Mouse (Mus musculus) bone marrow, adult 2 months (tissue): ENCODE measurements around the gene Topbp1. TPM values are rescaled to one million over a fixed set of nuclear protein-coding genes. Genes with fewer than 3 reads are reported as not detected.

Experiments
- H3K27ac ChIP-seq: fragments of 200-500 bp; 2 replicates; pipeline ENCODE4 v1.5.1; 2012; ENCODE audit warnings: low read depth, mild to moderate bottlenecking, control low read depth, inconsistent platforms, low read length; ENCODE audit not compliant: control insufficient read depth, poor library complexity, insufficient read depth
- H3K4me1 ChIP-seq: fragments of 200-500 bp; 2 replicates; pipeline ENCODE4 v1.6.1; 2011; ENCODE audit warnings: low read length; ENCODE audit not compliant: control insufficient read depth, insufficient read depth
- H3K4me3 ChIP-seq: fragments of 200-500 bp; replicated peaks from 2 replicates; pipeline ENCODE3; 2011; ENCODE audit warnings: mild to moderate bottlenecking, low read depth, low read length, control low read depth; ENCODE audit not compliant: control insufficient read depth
- CTCF ChIP-seq: fragments of 200-500 bp; IDR thresholded peaks from 2 replicates; pipeline ENCODE4 v1.5.1; 2011; ENCODE audit warnings: low read length, control low read depth; ENCODE audit not compliant: control insufficient read depth, insufficient read depth
- POLR2A ChIP-seq: fragments of 200-500 bp; IDR thresholded peaks from 2 replicates; pipeline ENCODE4 v1.6.1; 2011; ENCODE audit warnings: low read depth, mild to moderate bottlenecking, control low read depth, low read length, borderline replicate concordance; ENCODE audit not compliant: control insufficient read depth
- WGBS: fragments of 180-500 bp; shearing (Covaris S2); methylation state at CpG from one replicate; pipeline ENCODE4 v1.1.7; 2018; 5-methylcytosine and 5-hydroxymethylcytosine counted together
- polyA plus RNA-seq: library from polyadenylated mRNA; stranded (reverse); fragments of >200 nt; gene quantifications from 2 replicates; pipeline ENCODE4 v1.2.4, GENCODE M21; 2011; ENCODE audit warnings: low replicate concordance; ENCODE audit not compliant: missing spikeins, insufficient read depth, insufficient read length

The Topbp1 gene
- 46.9 and 52.8 TPM in 2 replicates for polyA plus RNA-seq

DNA sequence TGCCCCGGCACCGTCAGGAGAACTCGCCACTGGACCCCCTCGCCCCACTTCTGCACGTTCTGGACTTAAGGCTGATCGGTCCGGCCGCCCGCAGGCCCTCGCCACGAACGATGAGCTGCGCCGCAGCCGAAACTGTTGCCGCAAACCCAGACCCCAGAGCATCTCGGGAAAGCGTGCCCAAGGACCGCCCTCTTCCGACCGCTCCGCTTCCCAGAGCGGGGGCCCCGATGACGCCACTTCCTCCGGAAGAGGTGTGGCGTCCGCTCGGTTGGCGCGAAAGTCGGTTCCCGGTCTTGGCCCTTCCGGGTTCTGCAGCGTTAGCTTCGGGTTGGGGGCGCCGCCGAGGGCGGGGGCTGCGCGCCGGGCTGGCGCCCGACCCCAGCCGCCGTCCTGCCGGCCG is at the start of gene Topbp1, which contains the start of gene 1300017J02Rik:
Gene Topbp1 (plus strand): TSS at position 289 of the 400 bp plus-strand sequence.
Gene 1300017J02Rik (minus strand): TSS at position 156 of the 400 bp plus-strand sequence.
- TF ChIP-seq CTCF (peak; percentile 4; the same call in 1 of the 2 replicates), POLR2A (peak; percentile 98)
- peaks cover 1% of the 10 kb centered on the region; the same call in 1 of the 2 replicates for H3K4me1 ChIP-seq
- peak within 1 kb of the TSS; percentile 98 for H3K4me3 ChIP-seq
- peak within 1 kb of the TSS; percentile 97 for H3K27ac ChIP-seq
- under 1% methylated on average over 49 of the region's 49 CpGs for WGBS

DNA sequence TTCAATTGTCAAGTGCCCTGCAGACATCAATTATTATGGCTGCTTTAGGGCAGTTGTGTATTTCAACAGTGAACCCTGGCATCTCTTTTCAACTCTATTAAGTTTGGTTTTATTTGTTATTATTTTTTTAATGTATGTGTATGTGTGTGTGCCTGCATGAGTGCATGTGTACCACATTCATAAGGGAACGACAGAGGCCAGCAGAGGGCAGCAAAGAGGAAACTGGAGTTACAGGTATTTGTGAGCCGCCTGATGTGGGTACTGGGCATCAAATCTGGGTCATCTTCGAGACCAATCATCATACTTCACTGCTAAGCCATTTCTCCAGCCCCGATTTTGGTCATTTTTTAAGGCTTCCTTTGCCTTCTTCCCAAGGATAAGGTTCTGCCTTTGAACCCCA is 39.2 kb upstream of the Topbp1 start:
- no peak overlapping the region for H3K27ac ChIP-seq
- WGBS = 89% methylated on average over 4 of the region's 4 CpGs
- no peak overlapping the region for H3K4me3 ChIP-seq
- TF ChIP-seq CTCF (no peak), POLR2A (no peak)
- no peaks in the 10 kb centered on the region; the same call in 1 of the 2 replicates for H3K4me1 ChIP-seq

- Histone ChIP-seq H3K27ac (no peak overlapping the region), H3K4me3 (no peak overlapping the region), H3K4me1 (no peaks in the 10 kb centered on the region; the same call in 1 of the 2 replicates)
- 56% methylated on average over 4 of the region's 4 CpGs for WGBS
- TF ChIP-seq POLR2A (no peak), CTCF (no peak)
Measured at GRCm38 (mm10) chr9:103271104-103271503, 33.9 kb upstream of the Topbp1 start.

DNA sequence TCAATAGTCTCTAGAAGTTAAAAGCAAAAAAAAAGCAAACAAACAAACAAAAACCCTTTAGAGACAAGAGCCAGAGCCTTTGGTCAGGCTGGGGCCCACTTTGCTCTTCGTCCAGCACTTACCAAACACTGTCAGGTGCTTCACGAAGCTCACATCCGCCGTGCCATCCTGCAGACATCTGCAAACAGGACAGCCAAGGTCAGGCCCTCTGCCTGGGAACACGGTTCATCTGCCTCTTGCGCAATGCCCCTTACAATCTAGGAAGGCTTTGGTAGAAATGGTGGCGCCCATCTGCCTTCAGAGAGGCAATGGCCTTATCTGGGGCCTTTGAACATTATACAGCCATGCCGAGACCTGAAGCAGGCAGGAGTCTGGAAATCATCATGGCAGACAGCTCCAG is 30.2 kb upstream of the Topbp1 start:
- no peak for TF ChIP-seq POLR2A
- TF ChIP-seq CTCF = no peak
- Histone ChIP-seq H3K4me3 (no peak overlapping the region), H3K27ac (no peak overlapping the region), H3K4me1 (no peaks in the 10 kb centered on the region)
- 85% methylated on average over 8 of the region's 8 CpGs for WGBS

DNA sequence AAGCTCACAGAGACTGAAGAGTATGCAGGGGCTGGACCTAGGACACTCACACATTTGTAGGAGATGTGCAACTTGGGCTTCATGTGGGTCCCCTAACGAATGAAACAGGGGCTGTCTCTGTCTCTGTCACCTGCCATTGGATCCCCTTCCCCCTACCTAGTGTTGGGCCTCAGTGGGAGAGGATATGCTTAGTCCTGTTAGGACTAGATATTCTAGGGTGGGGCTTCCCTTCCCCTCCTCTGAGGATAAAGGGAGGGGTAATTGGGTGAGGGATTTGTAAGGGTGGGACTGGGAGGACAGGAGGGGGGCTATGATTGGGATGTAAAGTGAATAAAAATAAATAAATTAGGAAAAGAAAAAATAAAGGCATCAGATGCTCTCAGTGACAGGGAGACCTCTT is 29.3 kb upstream of the Topbp1 start:
- Histone ChIP-seq H3K4me1 (no peaks in the 10 kb centered on the region), H3K27ac (no peak overlapping the region), H3K4me3 (no peak overlapping the region)
- 76% methylated on average over 1 of the region's 1 CpGs for WGBS
- TF ChIP-seq POLR2A (no peak), CTCF (no peak)

DNA sequence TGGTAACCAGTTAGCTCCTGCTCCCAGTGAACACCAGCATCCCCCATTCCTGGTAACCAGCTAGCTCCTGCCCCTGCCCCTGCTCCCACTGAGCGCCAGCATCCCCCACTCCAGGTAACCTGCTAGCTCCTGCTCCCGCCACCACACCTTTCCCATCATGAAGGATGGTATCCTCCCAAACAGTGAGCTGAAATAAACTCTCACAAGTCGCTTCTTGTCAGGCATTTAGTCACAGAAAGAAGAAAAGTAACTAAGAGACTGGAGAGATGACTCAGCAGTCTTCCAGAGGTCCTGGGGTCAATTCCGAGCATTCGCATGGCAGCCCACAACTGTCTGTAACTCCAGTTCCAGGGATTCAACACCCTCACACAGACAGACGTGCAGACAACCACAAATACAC is 28.1 kb upstream of the Topbp1 start:
- Histone ChIP-seq H3K27ac (no peak overlapping the region), H3K4me3 (no peak overlapping the region), H3K4me1 (no peaks in the 10 kb centered on the region)
- 88% methylated on average over 6 of the region's 6 CpGs for WGBS
- TF ChIP-seq POLR2A = no peak

- Histone ChIP-seq H3K27ac (no peak overlapping the region), H3K4me3 (peak overlapping the region; percentile 51), H3K4me1 (no peaks in the 10 kb centered on the region; the same call in 1 of the 2 replicates)
- 30% methylated on average over 4 of the region's 4 CpGs for WGBS
- no peak for TF ChIP-seq CTCF
- no peak for TF ChIP-seq POLR2A
Measured at GRCm38 (mm10) chr9:103286396-103286795, 18.6 kb upstream of the Topbp1 start.

DNA sequence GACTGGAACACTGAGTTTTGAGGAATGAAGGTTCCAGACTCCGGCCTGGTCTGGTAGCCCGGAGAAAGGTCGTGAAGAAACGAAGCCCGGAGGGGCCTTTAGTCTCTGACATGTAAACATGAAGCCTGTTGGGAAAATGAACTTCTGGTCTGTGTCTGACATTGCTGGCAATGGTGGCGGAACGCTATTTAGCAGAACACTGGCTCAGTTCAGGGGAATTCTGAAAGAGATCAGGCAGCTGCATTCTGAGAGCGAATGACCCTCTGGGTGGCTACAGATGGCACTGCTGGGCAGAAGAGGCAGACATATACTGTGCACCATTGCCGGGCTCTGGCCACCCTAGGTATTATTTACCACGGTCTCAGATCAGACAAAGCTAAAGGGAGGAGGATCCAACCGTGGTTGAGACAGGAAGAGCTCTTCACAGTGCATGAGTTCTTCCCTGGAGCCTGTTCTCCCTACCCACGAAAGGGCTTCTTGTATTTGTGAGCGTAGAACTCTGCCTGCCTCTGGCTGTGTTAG is 18.1 kb upstream of the Topbp1 start:
- TF ChIP-seq POLR2A (no peak), CTCF (no peak)
- 70% methylated on average over 13 of the region's 13 CpGs for WGBS
- H3K4me1 ChIP-seq = no peaks in the 10 kb centered on the region; the same call in 1 of the 2 replicates
- H3K4me3 ChIP-seq = peak overlapping the region; percentile 61
- peak overlapping the region; percentile 64 for H3K27ac ChIP-seq

- Histone ChIP-seq H3K4me3 (peak overlapping the region; percentile 75), H3K27ac (peak overlapping the region; percentile 94), H3K4me1 (no peaks in the 10 kb centered on the region; the same call in 1 of the 2 replicates)
- 73% methylated on average over 19 of the region's 19 CpGs for WGBS
- TF ChIP-seq POLR2A (peak; percentile 74), CTCF (no peak)
Measured at GRCm38 (mm10) chr9:103287840-103288488, 17.1 kb upstream of the Topbp1 start.
